Mouse (Mus musculus) liver, embryonic 14.5 days (tissue): ENCODE results near the gene G6pc3. TPM values are rescaled to one million over a fixed set of nuclear protein-coding genes. Genes with fewer than 3 reads are reported as not detected.

ENCODE experiments used
- ATAC-seq: fragments of 200-750 bp; cut with Nextera tagmentation; 2 replicates; pipeline ENCODE4 v1.8.0; 2017; ENCODE audit warnings: moderate number of reproducible peaks, mild to moderate bottlenecking, moderate library complexity; ENCODE audit not compliant: insufficient read depth
- DNase-seq, 3 experiments: peaks; one replicate each; pipeline ENCODE4 v3.0.0-alpha.2; 2012 to 2013; ENCODE audit warnings: low read depth in 3 of 3, low spot score in 3 of 3
- H3K27ac ChIP-seq: fragments of 300-500 bp; sonication (generic); 2 replicates; pipeline ENCODE4 v1.5.1; 2014; ENCODE audit warnings: moderate library complexity, mild to moderate bottlenecking, control low read depth, inconsistent platforms
- H3K27me3 ChIP-seq: fragments of 300-500 bp; sonication (generic); 2 replicates; pipeline ENCODE4 v1.6.1; 2014; ENCODE audit warnings: mild to moderate bottlenecking, low read length, moderate library complexity; ENCODE audit not compliant: control insufficient read depth, insufficient read depth
- H3K36me3 ChIP-seq: fragments of 300-500 bp; sonication (generic); replicated peaks from 2 replicates; pipeline ENCODE4 v1.6.1; 2014; ENCODE audit warnings: low read depth; ENCODE audit not compliant: control insufficient read depth, insufficient read depth
- H3K4me1 ChIP-seq, 2 experiments: fragments of 200-500 bp in 1 of 2; fragments of 300-500 bp in 1 of 2; sonication (generic) in 1 of 2; replicated peaks; 2 replicates each; pipeline ENCODE4 v1.6.1; 2012 to 2014; ENCODE audit warnings: antibody characterized with exemption in 1 of 2, inconsistent platforms in 1 of 2, low read length in 1 of 2; ENCODE audit not compliant: control insufficient read depth in 2 of 2, insufficient read depth in 2 of 2
- H3K4me2 ChIP-seq: fragments of 300-500 bp; sonication (generic); 2 replicates; pipeline ENCODE4 v1.6.1; 2014; ENCODE audit warnings: low read depth, mild to moderate bottlenecking, control low read depth, moderate library complexity
- H3K4me3 ChIP-seq, 2 experiments: fragments of 200-500 bp in 1 of 2; fragments of 300-500 bp in 1 of 2; sonication (generic) in 1 of 2; 2 replicates each; pipeline ENCODE4 v1.5.1; 2012 to 2014; ENCODE audit warnings: low read depth in 2 of 2, low read length in 2 of 2, mild to moderate bottlenecking in 2 of 2, control low read depth in 1 of 2, inconsistent platforms in 1 of 2, moderate library complexity in 1 of 2; ENCODE audit not compliant: insufficient read depth in 1 of 2
- H3K9ac ChIP-seq: fragments of 300-500 bp; sonication (generic); replicated peaks from 2 replicates; pipeline ENCODE4 v1.6.1; 2014; ENCODE audit warnings: mild to moderate bottlenecking, control low read depth, moderate library complexity
- H3K9me3 ChIP-seq: fragments of 300-500 bp; sonication (generic); 2 replicates; pipeline ENCODE4 v1.6.1; 2016; ENCODE audit warnings: low read length, mixed read lengths; ENCODE audit not compliant: control insufficient read depth
- CTCF ChIP-seq: IDR thresholded peaks from 2 replicates; pipeline ENCODE4 v1.5.1; 2016; ENCODE audit warnings: antibody characterized with exemption, low read depth, control low read depth
- EP300 ChIP-seq: IDR thresholded peaks from 2 replicates; pipeline ENCODE4 v1.6.1; 2016; ENCODE audit warnings: antibody characterized with exemption, low read depth
- WGBS: fragments of 180-500 bp; shearing (Covaris S2); extraction: QIAGEN DNeasy Blood & Tissue Kit; methylation state at CpG from one replicate; pipeline ENCODE4 v1.1.7; 2014; ENCODE audit not compliant: insufficient replicate concordance; 5-methylcytosine and 5-hydroxymethylcytosine counted together
- polyA plus RNA-seq, 2 experiments: library from polyadenylated mRNA; depleted of rRNA in 1 of 2; stranded (reverse) in 1 of 2; unstranded in 1 of 2; fragments of >200 nt; fragmentation: Nextera tagmentation in 1 of 2; extraction: Ambion mirVana in 1 of 2; gene quantifications; 2 replicates each; pipeline versions ENCODE4 v1.2.1 to v1.2.3; 2012 to 2014

G6pc3 gene
- polyA plus RNA-seq, 2 experiments = 7.3 to 12.6 TPM

DNA sequence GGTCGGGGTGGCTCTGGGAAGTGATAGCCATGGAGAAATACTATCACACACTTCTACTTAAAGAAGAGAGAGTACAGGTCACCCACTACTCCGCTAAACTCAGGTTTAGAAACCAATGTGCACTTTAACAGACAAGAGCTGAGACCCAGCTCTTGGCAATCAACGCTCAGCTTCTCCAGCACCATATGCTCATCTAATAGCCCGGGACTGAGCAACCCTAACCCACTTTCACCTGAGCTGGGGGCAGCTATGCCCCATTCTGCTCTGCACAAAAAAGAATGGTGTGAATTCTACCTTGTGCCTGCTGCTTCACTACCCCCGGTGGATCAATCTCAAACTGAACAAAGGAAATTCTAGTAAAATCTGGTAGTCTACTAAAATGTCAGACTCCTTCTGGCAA is 21.9 kb upstream of the G6pc3 start:
- no peak overlapping the region for H3K9ac ChIP-seq
- WGBS = 82% methylated on average over 5 of the region's 5 CpGs
- H3K4me3 ChIP-seq = no peak overlapping the region
- peaks cover 34% of the 10 kb centered on the region for H3K36me3 ChIP-seq
- ATAC-seq (no peak), DNase-seq (no peak)
- TF ChIP-seq EP300 (no peak), CTCF (no peak)
- no peaks in the 10 kb centered on the region for H3K9me3 ChIP-seq
- H3K27me3 ChIP-seq = no peaks in the 10 kb centered on the region
- no peak overlapping the region for H3K27ac ChIP-seq
- H3K4me2 ChIP-seq = no peak overlapping the region
- H3K4me1 ChIP-seq = 0 out of 4 replicates have a peak, but pooled peaks cover 0 to 6% of the 10 kb centered on the region in 2 experiments

DNA sequence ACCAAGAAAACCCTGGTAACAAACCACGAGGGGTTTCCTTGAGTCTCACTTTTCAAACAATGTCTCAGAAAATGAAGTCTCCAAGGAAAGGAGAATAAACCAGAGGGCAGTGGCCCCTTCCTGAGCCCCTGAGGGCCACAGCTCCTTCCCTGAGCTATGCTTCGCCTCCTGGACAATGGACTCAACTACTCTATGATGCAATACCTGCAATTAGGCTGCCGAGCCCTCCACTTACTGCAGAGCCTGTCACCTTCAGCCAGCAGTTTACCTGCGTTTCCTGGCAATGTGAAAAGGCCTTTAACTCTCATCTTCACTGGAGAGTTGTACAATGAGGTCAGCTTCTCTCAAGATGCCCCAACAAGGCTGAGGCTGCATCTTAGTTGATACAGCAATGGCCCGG is 20.7 kb upstream of the G6pc3 start:
- Histone ChIP-seq H3K9ac (no peak overlapping the region), H3K4me3 (no peak overlapping the region), H3K4me2 (no peak overlapping the region), H3K27ac (no peak overlapping the region), H3K36me3 (peaks cover 30% of the 10 kb centered on the region), H3K9me3 (no peaks in the 10 kb centered on the region), H3K27me3 (no peaks in the 10 kb centered on the region), H3K4me1 (0 out of 4 replicates have a peak, but pooled peaks cover 0 to 6% of the 10 kb centered on the region in 2 experiments)
- WGBS = 65% methylated on average over 5 of the region's 5 CpGs
- TF ChIP-seq EP300 (no peak), CTCF (no peak)
- ATAC-seq = no peak
- no peak for DNase-seq

DNA sequence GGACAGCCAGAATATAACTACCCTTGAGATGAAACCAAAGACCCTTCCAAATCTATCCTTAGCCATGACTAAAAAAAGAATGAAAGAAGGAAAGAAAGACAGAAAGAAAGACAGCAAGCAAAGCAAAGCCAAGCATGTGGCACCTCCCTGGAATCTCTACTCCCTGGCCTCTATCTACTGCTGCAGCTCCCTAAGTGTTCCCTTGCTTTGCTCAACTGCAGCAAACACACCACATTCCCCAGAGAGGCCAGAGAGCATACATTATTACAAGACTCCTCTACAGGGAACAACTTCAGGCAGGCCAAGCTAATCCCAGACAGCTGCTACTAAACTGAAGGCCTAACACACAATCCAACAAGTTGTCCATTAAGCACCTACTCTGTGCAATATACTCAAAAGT is 9.6 kb upstream of the G6pc3 start:
- ATAC-seq (no peak), DNase-seq (no peak)
- no peak for TF ChIP-seq CTCF
- no peak for TF ChIP-seq EP300
- H3K4me3 ChIP-seq = no peak overlapping the region
- H3K4me1 ChIP-seq = peaks cover 8% of the 10 kb centered on the region in 2 experiments; a peak in 2 of 4 replicates
- H3K27ac ChIP-seq = no peak overlapping the region
- H3K27me3 ChIP-seq = no peaks in the 10 kb centered on the region
- no peak overlapping the region for H3K9ac ChIP-seq
- H3K9me3 ChIP-seq = no peaks in the 10 kb centered on the region
- H3K4me2 ChIP-seq = no peak overlapping the region
- H3K36me3 ChIP-seq = peaks cover 47% of the 10 kb centered on the region

DNA sequence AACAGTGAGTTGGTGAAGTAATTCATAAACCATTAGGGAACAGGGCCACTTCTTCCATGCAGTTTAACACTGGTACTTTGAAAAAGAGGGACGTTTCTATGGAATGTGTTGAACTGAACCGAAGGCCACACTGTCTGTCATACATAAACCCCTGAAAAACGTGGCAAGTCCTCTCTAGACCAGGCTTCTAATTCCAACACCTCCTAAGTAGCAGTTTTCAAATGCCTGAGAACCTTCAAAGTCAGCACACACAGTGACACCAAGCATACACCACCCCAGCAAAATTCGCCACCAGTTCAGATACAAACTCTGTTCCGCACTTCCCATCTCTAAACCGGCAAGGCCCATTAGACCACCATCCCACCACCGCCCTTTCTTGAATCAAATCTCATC is 5.2 kb upstream of the G6pc3 start:
- peak overlapping the region; percentile 80 for H3K4me2 ChIP-seq
- H3K9ac ChIP-seq = peak overlapping the region; percentile 93
- no peaks in the 10 kb centered on the region for H3K27me3 ChIP-seq
- peak overlapping the region; percentile 43 for H3K27ac ChIP-seq
- H3K36me3 ChIP-seq = peaks cover 27% of the 10 kb centered on the region
- H3K9me3 ChIP-seq = no peaks in the 10 kb centered on the region
- no peak for TF ChIP-seq EP300
- no peak for TF ChIP-seq CTCF
- peak overlapping the region; percentile 92 to 93 for H3K4me3 ChIP-seq
- DNase-seq = no peak
- peaks cover 10 to 12% of the 10 kb centered on the region in 2 experiments; a peak in 3 of 4 replicates for H3K4me1 ChIP-seq
- 5% methylated on average over 7 of the region's 7 CpGs for WGBS
- ATAC-seq = no peak; the same call in 1 of the 2 replicates

DNA sequence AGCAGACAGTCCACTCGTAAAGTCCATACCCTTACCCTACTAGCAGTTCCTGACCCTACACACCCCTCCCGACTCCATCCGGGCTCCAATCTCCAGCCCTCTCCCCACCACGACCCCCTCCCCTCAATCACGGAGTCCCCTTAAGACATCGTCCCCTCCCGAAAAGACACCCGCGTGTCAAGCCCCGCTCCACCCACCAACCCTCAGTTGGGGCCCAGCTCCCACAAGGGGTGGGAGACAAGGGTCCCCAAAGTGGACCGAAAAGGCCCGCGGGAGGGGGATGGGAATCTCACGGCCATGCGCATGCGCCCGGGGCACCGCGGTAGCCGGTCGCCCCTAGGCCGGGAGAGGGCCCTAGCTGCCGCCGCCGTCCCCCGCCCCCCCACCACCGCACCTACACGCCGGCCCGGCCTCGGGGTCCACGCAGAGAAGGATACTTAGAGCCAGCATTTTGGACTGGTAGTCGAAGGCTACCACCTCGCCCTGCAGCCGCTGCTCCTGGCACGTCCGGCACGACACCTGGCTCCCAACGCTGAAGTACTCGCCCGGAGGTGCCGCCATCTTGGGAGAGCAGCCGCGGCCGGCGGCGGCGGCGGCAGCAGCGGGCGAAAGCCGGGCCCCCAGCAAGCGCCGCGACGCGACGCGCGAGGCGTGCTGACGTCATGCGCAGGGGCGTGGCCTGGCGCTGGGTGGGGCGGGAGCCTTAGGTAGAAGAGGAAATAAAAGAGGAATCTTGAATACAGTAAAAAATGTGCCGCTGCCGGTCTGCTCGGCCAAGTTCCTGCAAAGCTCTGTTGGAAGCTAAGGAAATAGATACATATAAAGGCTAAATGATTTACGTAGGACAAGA is 4.5 kb upstream of the G6pc3 start, which contains the start of gene Lsm12:
Gene Lsm12, minus strand, starts transcription at position 651 of the 850 bp plus-strand sequence.
- WGBS = under 1% methylated on average over 70 of the region's 70 CpGs
- peak; percentile 86 for ATAC-seq
- Histone ChIP-seq H3K4me2 (peak within 1 kb of the TSS; percentile 80), H3K36me3 (peaks cover 23% of the 10 kb centered on the region), H3K9ac (peak within 1 kb of the TSS; percentile 93), H3K4me1 (peaks cover 10 to 13% of the 10 kb centered on the region in 2 experiments; a peak in 3 of 4 replicates), H3K27ac (peak within 1 kb of the TSS; percentile 60), H3K4me3 (peak within 1 kb of the TSS; percentile 92 to 93), H3K9me3 (no peaks in the 10 kb centered on the region), H3K27me3 (no peaks in the 10 kb centered on the region)
- peak; percentile 86 to 88 (median 87) for DNase-seq
- TF ChIP-seq EP300 (no peak), CTCF (no peak)
